ENCODE assay signal across 8 mouse cellular contexts in genomic region chr7:63345671-63346392, GRCm38 (mm10).
A peak's percentile ranks its signal among the peaks of the same experiment; 100 is the strongest.
DNase-seq lines count a peak whose midpoint lies in the region; ATAC-seq and TF ChIP-seq lines count a peak whose summit lies in the region.

No protein-coding gene starts in this region.

- ATAC-seq in common myeloid progenitor, adult 5-6 weeks (replicated peaks; ENCODE audit: low read depth, poor library complexity, severe bottlenecking): 0 out of 2 replicates have a peak, but pooled peaks have one; percentile 58
- 0 out of 2 replicates have a peak, but pooled peaks have one; percentile 65 for ATAC-seq in hindbrain, embryonic 13.5 days (ENCODE audit: low FRiP score)

- no peak overlapping the region for H3K4me2 ChIP-seq in hindbrain, embryonic 13.5 days

- no peaks in the 10 kb centered on the region for H3K9me3 ChIP-seq in ES-E14 (ENCODE audit: control insufficient read depth, insufficient read depth, low read depth, low read length)
- no peaks in the 10 kb centered on the region for H3K9me3 ChIP-seq in hindbrain, embryonic 13.5 days

- no peak overlapping the region for H3K27ac ChIP-seq in ES-E14 (ENCODE audit: insufficient read depth, low read depth, low read length, poor library complexity, severe bottlenecking)
- H3K27ac ChIP-seq in hindbrain, embryonic 13.5 days: no peak overlapping the region

- H3K4me3 ChIP-seq in ES-E14 (ENCODE audit: insufficient read depth in 1 of 2, low read depth in 1 of 2, low read length in 2 of 2, poor library complexity in 1 of 2, severe bottlenecking in 1 of 2): no peak overlapping the region
- H3K4me3 ChIP-seq in hindbrain, embryonic 13.5 days: no peak overlapping the region

- 30% methylated on average over 11 of the region's 11 CpGs for WGBS in hindbrain, embryonic 13.5 days

- peak; percentile 37 for DNase-seq in gastrocnemius, postnatal 10 days
- no peak for DNase-seq in gastrocnemius, adult 18-20 months (ENCODE audit: low spot score)
- DNase-seq in ES-E14 (ENCODE audit: low read depth, low spot score): peak; percentile 48
- peak; percentile 83 to 93 for DNase-seq in left cerebral cortex, adult 9 months (ENCODE audit: low spot score in 2 of 2)
- peak; percentile 13 for DNase-seq in retina, adult 2 months (ENCODE audit: low read depth, low spot score)
- DNase-seq in heart, adult 11 months: no peak

- in situ Hi-C loops in ES-E14 (cut with MboI; ENCODE audit: low sequenced_read_pairs in 2 of 2, unreplicated experiment in 2 of 2): no loop called here

- H3K9ac ChIP-seq in ES-E14 (ENCODE audit: insufficient read depth, low read depth, low read length, poor library complexity, severe bottlenecking): no peak overlapping the region; the same call in 1 of the 2 replicates
- no peak overlapping the region for H3K9ac ChIP-seq in hindbrain, embryonic 13.5 days

- H3K27me3 ChIP-seq in hindbrain, embryonic 13.5 days: no peaks in the 10 kb centered on the region

- H3K36me3 ChIP-seq in ES-E14 (ENCODE audit: control insufficient read depth, insufficient read depth, low read length, poor library complexity, severe bottlenecking): no peaks in the 10 kb centered on the region
- H3K36me3 ChIP-seq in hindbrain, embryonic 13.5 days: no peaks in the 10 kb centered on the region

- H3K4me1 ChIP-seq in ES-E14 (ENCODE audit: control insufficient read depth in 2 of 2, insufficient read depth in 2 of 2, low read length in 2 of 2, poor library complexity in 1 of 2): no peaks in the 10 kb centered on the region
- no peaks in the 10 kb centered on the region for H3K4me1 ChIP-seq in hindbrain, embryonic 13.5 days (replicated peaks)

TF ChIP-seq in ES-E14, 5 proteins besides CTCF, POLR2A, EP300 and RAD21:
- TF ChIP-seq MAFK (IDR thresholded peaks at IDR 0.05; ENCODE audit: insufficient read depth, low read depth, low read length) (no peak), ZC3H11A (IDR thresholded peaks at IDR 0.05; ENCODE audit: borderline replicate concordance, low read depth, low read length) (no peak; the same call in 1 of the 2 replicates), HCFC1 (IDR thresholded peaks at IDR 0.05; ENCODE audit: borderline replicate concordance, insufficient read depth, low read length) (no peak), CHD2 (IDR thresholded peaks at IDR 0.05; ENCODE audit: low read depth, low read length) (no peak), ZNF384 (IDR thresholded peaks at IDR 0.05; ENCODE audit: low read depth, low read length) (no peak)

Comparison
In these comparisons a context has a peak if more than half of its experiments do, and no peak if none do; other contexts are left out.
1. DNase-seq: peak in gastrocnemius, postnatal 10 days (single experiment), ES-E14 (single experiment), left cerebral cortex, adult 9 months (2 of 2) and retina, adult 2 months (single experiment); none in gastrocnemius, adult 18-20 months (single experiment) and heart, adult 11 months (single experiment).